Mouse (Mus musculus): ENCODE measurements around the gene Nfkb2. TPM values are rescaled to one million over a fixed set of nuclear protein-coding genes. Genes with fewer than 3 reads are reported as not detected.

Gene Nfkb2
- polyA plus RNA-seq, 1 experiment from 2014 or later: 9.2 TPM

DNA sequence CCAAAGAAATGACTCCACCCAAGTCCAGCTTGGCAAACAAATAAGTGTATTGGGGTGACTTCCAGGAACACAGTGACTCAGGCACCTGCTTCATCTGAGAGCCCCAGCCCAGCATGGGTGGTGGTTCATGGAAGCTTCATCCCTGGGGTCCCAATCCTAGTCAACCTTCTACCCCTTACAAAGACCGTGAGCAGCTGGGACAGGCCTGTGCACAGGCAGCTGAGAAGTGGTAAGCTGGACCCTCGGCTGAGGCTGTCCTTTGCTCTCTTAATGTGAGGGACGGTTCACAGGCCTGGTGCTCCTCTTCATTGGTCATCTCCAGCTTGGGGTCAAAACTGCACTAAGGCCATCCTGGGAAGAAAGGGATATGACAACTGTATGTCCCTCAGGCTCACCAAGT lies 16.6 kb upstream of the Nfkb2 start:
- Histone ChIP-seq H3K27ac (ENCODE audit: low read depth) (no peak overlapping the region), H3K4me3 (ENCODE audit: low read depth, low read length) (no peak overlapping the region), H3K4me2 (ENCODE audit: low read length) (no peak overlapping the region), H3K9ac (ENCODE audit: low read length) (no peak overlapping the region), H3K36me3 (ENCODE audit: control insufficient read depth, insufficient read depth, low read length) (peaks cover 42% of the 10 kb centered on the region), H3K27me3 (replicated peaks; ENCODE audit: control insufficient read depth, insufficient read depth, low read length) (no peaks in the 10 kb centered on the region), H3K4me1 (replicated peaks; ENCODE audit: control insufficient read depth, insufficient read depth, low read length) (no peaks in the 10 kb centered on the region), H3K9me3 (ENCODE audit: control insufficient read depth, low read length) (no peaks in the 10 kb centered on the region)
- DNase-seq (ENCODE audit: low spot score) (no peak), ATAC-seq (replicated peaks; ENCODE audit: low FRiP score, low TSS enrichment, low read depth) (no peak)
- whole genome bisulfite sequencing: 91% methylated on average over 3 of the region's 3 CpGs

DNA sequence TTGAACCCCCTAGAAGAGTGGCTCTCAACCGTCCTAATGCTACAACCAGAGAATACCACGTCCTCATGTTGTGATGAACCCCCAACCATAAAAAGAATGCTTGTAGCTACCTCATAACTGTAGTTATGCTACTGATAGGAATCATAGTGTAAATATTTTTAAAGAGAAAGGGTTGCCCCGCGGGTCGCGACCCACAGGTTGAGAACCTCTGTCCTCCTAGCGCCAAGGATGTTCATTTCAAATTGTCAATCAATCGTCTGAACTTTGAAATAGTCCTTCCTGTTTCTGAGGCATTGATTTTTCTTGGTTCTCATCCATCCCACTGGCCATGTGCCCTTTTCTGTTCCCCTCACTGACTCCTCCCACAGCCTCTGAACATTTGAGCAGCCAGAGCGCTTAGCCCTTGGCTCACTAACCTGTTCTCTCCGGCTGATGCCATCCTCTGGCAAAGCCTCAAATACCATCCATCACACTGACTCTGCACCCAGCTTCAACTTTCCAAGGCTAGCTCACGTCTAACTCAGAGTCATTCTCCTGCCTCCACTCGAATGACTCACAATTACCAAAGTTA lies 13.5 kb upstream of the Nfkb2 start:
- ATAC-seq (replicated peaks; ENCODE audit: low FRiP score, low TSS enrichment, low read depth): no peak
- no peak overlapping the region for H3K27ac ChIP-seq (ENCODE audit: low read depth)
- 60% methylated on average over 12 of the region's 12 CpGs for WGBS

DNA sequence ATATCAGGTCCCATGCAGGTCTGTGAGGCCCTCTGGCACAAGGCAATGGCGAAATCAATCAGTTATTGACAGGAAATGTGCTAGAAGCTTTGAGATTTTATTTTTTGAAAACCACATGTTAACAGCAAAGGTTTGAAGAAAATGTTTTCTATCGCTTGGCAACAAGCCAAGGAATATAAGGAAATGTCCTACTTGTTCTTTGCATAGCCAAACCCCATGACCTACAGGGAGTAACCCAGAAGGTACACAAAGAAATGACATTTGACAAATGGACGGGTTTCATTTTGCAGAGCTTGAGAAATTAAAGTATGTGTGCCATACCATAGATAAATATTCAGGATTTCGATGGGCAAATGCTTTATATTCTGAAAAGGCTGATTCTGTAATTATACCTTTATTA lies 7.2 kb upstream of the Nfkb2 start:
- Histone ChIP-seq H3K9me3 (ENCODE audit: control insufficient read depth, low read length) (no peaks in the 10 kb centered on the region), H3K36me3 (ENCODE audit: control insufficient read depth, insufficient read depth, low read length) (no peaks in the 10 kb centered on the region), H3K4me3 (ENCODE audit: low read depth, low read length) (no peak overlapping the region), H3K4me1 (replicated peaks; ENCODE audit: control insufficient read depth, insufficient read depth, low read length) (no peaks in the 10 kb centered on the region), H3K27me3 (replicated peaks; ENCODE audit: control insufficient read depth, insufficient read depth, low read length) (no peaks in the 10 kb centered on the region), H3K4me2 (ENCODE audit: low read length) (no peak overlapping the region), H3K9ac (ENCODE audit: low read length) (no peak overlapping the region), H3K27ac (ENCODE audit: low read depth) (no peak overlapping the region)
- DNase-seq (ENCODE audit: low spot score) (no peak), ATAC-seq (replicated peaks; ENCODE audit: low FRiP score, low TSS enrichment, low read depth) (no peak)
- 70% methylated on average over 4 of the region's 4 CpGs for WGBS

More for the DNA sequence above, 13.5 kb upstream of the Nfkb2 start:
- Histone ChIP-seq H3K36me3 (ENCODE audit: control insufficient read depth, insufficient read depth, low read length) (peaks cover 13% of the 10 kb centered on the region), H3K4me2 (ENCODE audit: low read length) (no peak overlapping the region), H3K9ac (ENCODE audit: low read length) (no peak overlapping the region), H3K4me3 (ENCODE audit: low read depth, low read length) (no peak overlapping the region), H3K9me3 (ENCODE audit: control insufficient read depth, low read length) (no peaks in the 10 kb centered on the region), H3K27me3 (replicated peaks; ENCODE audit: control insufficient read depth, insufficient read depth, low read length) (no peaks in the 10 kb centered on the region), H3K4me1 (replicated peaks; ENCODE audit: control insufficient read depth, insufficient read depth, low read length) (no peaks in the 10 kb centered on the region)
- DNase-seq (ENCODE audit: low spot score): no peak

DNA sequence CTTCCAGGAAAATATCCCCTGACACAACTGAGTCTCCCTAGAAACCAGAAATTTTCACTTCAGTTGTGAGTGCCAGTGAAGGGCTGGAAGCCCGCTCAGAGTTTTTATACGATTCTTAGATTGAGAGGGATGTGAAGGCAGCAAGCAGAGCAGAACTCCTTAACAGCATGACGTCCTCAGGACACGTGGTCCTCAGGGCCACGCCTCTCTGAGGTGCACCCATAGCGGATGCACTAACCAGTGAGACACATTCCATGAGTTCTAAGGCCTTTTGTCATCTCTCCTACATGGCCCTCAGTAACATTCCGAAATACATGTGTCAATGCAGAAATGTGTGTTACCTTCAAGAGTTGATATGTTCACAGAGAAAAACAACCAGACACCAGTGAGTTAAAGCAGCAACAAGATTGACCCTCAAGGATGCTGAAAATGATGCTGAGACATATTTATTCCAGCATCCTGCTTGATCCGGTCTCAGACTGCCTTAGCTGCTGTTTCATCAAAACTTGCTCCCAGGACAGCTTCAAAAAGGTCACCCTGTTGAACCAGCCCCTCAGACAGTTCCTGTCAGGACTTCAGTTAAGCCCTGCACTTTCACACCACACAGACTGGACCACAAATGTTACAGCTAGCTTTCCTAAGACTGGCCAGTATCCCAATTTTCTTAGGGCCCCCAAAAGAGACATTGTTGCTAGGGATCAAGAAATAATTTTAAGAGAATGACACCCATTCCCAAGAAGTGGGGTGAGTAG lies 3.6 kb upstream of the Nfkb2 start:
- Histone ChIP-seq H3K27me3 (replicated peaks; ENCODE audit: control insufficient read depth, insufficient read depth, low read length) (no peaks in the 10 kb centered on the region), H3K9ac (ENCODE audit: low read length) (no peak overlapping the region), H3K4me3 (ENCODE audit: low read depth, low read length) (no peak overlapping the region), H3K9me3 (ENCODE audit: control insufficient read depth, low read length) (no peaks in the 10 kb centered on the region), H3K36me3 (ENCODE audit: control insufficient read depth, insufficient read depth, low read length) (no peaks in the 10 kb centered on the region), H3K27ac (ENCODE audit: low read depth) (no peak overlapping the region), H3K4me2 (ENCODE audit: low read length) (no peak overlapping the region), H3K4me1 (replicated peaks; ENCODE audit: control insufficient read depth, insufficient read depth, low read length) (peaks cover 5% of the 10 kb centered on the region)
- 38% methylated on average over 8 of the region's 8 CpGs for WGBS
- DNase-seq (ENCODE audit: low spot score) (no peak), ATAC-seq (replicated peaks; ENCODE audit: low FRiP score, low TSS enrichment, low read depth) (no peak)

DNA sequence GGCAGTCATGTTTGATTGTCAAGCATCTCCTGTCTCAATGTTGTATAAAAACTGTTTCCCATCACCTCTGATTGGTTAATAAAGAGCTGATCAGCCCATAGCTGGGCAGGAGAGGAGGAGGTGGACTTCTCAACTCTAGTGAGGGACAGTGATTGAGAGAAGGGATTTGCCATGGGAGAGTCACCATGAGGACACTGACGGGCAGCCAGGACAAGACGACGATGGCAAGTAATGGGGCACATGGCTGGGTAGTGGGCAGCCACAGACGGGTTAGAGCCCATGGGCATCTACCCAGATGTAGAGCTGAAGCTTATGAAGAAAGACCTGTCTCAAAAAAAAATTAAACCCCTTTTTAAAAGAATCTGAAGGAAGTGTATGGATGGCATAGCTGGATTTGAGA lies 1.6 kb upstream of the Nfkb2 start:
- Histone ChIP-seq H3K27ac (ENCODE audit: low read depth) (no peak overlapping the region), H3K4me2 (ENCODE audit: low read length) (no peak overlapping the region), H3K27me3 (replicated peaks; ENCODE audit: control insufficient read depth, insufficient read depth, low read length) (no peaks in the 10 kb centered on the region), H3K36me3 (ENCODE audit: control insufficient read depth, insufficient read depth, low read length) (peaks cover 1% of the 10 kb centered on the region; the same call in 1 of the 2 replicates), H3K9me3 (ENCODE audit: control insufficient read depth, low read length) (no peaks in the 10 kb centered on the region), H3K4me1 (replicated peaks; ENCODE audit: control insufficient read depth, insufficient read depth, low read length) (peaks cover 5% of the 10 kb centered on the region), H3K4me3 (ENCODE audit: low read depth, low read length) (no peak overlapping the region), H3K9ac (ENCODE audit: low read length) (no peak overlapping the region)
- no peak for DNase-seq (ENCODE audit: low spot score)
- WGBS: 90% methylated on average over 4 of the region's 4 CpGs
- ATAC-seq (replicated peaks; ENCODE audit: low FRiP score, low TSS enrichment, low read depth): no peak

DNA sequence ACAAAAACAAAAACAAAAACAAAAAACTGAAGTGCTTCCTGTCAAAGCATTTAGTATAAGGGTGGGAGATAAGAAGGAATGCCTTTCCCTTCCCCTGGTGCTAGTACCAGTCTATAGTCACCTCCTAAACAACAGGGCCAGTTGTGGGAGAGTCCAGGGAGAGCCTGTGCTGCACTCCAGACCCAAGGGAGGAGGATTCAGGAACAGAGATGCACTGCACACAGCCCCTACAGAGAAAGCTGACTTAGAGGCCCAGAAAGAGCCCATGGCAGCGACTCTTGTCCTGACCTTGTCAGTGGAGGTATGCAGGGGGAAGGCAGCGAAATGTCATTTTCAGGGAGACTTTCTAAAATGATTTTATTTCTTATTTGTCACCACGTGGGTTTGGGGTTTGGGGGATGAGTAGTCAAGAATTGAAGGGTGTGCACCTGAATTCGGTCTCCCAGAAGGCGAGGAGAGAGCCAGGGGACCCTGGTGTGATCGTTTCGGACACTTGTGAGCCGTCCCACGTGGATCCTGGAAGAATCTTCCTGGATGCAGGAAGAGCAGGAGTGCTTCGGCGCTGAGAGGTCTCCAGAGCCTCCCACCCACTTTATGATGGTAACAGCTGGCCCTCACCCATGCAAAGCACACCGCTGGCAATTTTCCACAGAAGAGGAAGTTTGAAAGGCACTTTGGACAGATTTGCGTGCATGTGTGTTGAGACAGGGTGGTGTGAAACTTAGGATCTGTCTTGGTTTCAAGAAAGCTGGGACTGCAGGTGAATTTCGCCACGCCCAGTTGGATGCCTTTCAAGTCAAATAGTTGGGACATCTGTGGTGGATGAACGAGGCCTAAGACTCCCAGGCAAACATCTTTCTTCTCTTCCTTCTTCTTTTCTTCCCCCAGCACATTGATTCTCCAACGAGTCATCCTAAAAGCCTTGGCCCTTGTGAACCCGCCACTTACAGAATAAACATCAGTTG lies 587 bp upstream of the Nfkb2 start:
- no peak for ATAC-seq (replicated peaks; ENCODE audit: low FRiP score, low TSS enrichment, low read depth)

DNA sequence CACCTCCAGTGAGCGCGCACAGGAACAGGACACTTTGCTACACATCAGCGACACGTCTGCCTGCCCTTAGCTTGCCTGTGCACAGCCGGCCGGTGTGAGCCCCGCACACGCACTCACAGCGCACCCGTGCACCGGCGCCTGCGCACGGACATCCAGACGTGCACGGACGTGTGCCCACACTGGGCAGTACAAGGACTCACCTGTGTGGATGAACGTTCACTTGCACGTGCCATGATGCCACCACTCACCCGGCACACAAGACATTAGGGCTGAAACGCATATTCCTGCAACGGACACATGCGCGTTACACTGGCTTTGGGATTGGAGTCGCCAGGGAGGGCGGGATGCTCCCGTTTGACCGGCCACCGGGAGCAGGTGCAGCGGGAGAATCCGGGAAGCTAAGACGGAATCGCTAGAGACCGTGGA lies 801 bp downstream of the Nfkb2 start:
- peaks cover 8% of the 10 kb centered on the region; the same call in 1 of the 2 replicates for H3K36me3 ChIP-seq (ENCODE audit: control insufficient read depth, insufficient read depth, low read length)
- ATAC-seq (replicated peaks; ENCODE audit: low FRiP score, low TSS enrichment, low read depth): peak; percentile 32
- no peak for DNase-seq (ENCODE audit: low spot score)
- peak overlapping the region; percentile 71 for H3K27ac ChIP-seq (ENCODE audit: low read depth)
- H3K4me3 ChIP-seq (ENCODE audit: low read depth, low read length): peak overlapping the region; percentile 64
- H3K4me2 ChIP-seq (ENCODE audit: low read length): peak overlapping the region; percentile 99
- H3K4me1 ChIP-seq (replicated peaks; ENCODE audit: control insufficient read depth, insufficient read depth, low read length): peaks cover 15% of the 10 kb centered on the region
- peak overlapping the region; percentile 55 for H3K9ac ChIP-seq (ENCODE audit: low read length)
- WGBS: 1% methylated on average over 34 of the region's 34 CpGs
- no peaks in the 10 kb centered on the region for H3K9me3 ChIP-seq (ENCODE audit: control insufficient read depth, low read length)
- H3K27me3 ChIP-seq (replicated peaks; ENCODE audit: control insufficient read depth, insufficient read depth, low read length): no peaks in the 10 kb centered on the region

More for the DNA sequence above, 587 bp upstream of the Nfkb2 start:
- WGBS: 56% methylated on average over 18 of the region's 18 CpGs
- Histone ChIP-seq H3K9me3 (ENCODE audit: control insufficient read depth, low read length) (no peaks in the 10 kb centered on the region), H3K4me2 (ENCODE audit: low read length) (peak overlapping the region; percentile 99), H3K9ac (ENCODE audit: low read length) (no peak overlapping the region; the same call in 1 of the 2 replicates), H3K36me3 (ENCODE audit: control insufficient read depth, insufficient read depth, low read length) (peaks cover 6% of the 10 kb centered on the region; the same call in 1 of the 2 replicates), H3K27me3 (replicated peaks; ENCODE audit: control insufficient read depth, insufficient read depth, low read length) (no peaks in the 10 kb centered on the region), H3K4me1 (replicated peaks; ENCODE audit: control insufficient read depth, insufficient read depth, low read length) (peaks cover 6% of the 10 kb centered on the region), H3K27ac (ENCODE audit: low read depth) (no peak overlapping the region), H3K4me3 (ENCODE audit: low read depth, low read length) (peak overlapping the region; percentile 64)
- DNase-seq (ENCODE audit: low spot score): no peak

DNA sequence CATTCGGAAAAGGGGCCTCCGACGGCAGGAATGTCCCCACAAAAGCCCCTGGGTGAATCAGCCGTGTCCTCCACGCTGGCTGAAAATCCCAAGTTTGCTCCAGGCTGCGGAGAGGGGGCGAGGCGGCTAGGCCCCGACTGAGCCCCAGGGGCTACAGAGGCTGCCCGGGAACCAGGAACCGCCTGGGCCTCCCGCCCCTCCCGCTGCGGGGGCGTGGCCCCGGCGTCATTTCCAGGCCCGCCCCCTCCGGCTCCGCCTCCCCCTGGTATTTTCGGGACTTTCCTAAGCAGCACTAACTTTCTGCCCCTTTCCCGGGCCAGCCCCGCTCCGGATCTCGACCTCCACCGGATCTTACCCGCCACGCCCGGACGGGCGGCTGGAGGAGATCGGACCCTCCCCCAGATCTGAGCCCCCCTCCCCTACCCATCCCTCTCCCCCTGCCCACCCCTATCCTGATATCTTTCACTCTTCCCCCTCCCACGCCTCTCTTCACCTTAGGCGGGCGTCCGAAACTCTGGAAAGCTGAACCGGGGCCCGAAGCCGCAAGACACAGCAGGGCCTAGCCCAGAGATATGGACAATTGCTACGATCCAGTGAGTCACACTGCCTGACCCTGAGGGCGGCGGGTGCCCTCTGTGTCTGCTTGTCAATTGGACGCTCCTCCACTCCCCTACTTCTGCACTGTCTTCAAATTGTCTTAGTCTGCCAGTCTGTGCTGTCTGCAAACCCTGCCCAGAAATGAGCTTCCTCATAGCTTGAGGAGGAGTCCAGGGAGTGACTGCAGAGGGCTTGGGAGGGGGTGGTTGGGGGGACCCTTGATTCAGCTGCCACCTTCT lies 1.5 kb downstream of the Nfkb2 start:
- Histone ChIP-seq H3K9me3 (ENCODE audit: control insufficient read depth, low read length) (no peaks in the 10 kb centered on the region), H3K36me3 (ENCODE audit: control insufficient read depth, insufficient read depth, low read length) (peaks cover 14% of the 10 kb centered on the region), H3K4me1 (replicated peaks; ENCODE audit: control insufficient read depth, insufficient read depth, low read length) (peaks cover 15% of the 10 kb centered on the region), H3K4me2 (ENCODE audit: low read length) (peak overlapping the region; percentile 99), H3K4me3 (ENCODE audit: low read depth, low read length) (peak overlapping the region; percentile 64), H3K27ac (ENCODE audit: low read depth) (peak overlapping the region; percentile 71), H3K9ac (ENCODE audit: low read length) (peak overlapping the region; percentile 55), H3K27me3 (replicated peaks; ENCODE audit: control insufficient read depth, insufficient read depth, low read length) (no peaks in the 10 kb centered on the region)
- DNase-seq (ENCODE audit: low spot score) (peak; percentile 95), ATAC-seq (replicated peaks; ENCODE audit: low FRiP score, low TSS enrichment, low read depth) (peak; percentile 74)
- WGBS: under 1% methylated on average over 43 of the region's 43 CpGs
